Mouse (Mus musculus): ENCODE results near the gene Pate1.

DNA sequence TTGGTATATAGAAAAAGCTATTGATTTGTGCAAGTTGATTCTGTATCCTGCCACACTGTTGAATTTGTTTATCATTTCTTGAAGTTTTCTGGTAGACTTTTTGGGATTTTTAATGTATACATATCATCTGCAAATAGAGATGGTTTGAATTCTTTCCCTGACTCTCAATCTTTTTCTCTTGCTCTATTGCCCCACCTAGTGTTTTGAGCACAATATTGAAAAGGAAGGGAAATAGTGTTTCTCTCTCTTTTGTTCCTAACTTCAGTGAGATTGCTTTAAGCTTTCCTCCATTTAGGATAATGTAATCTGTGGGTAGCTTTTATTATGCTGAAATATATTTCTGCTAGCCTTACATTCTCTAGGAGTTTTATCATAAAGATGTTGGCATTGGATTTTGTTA lies 20.1 kb upstream of the Pate1 start:
- TF ChIP-seq POLR2A (IDR thresholded peaks at IDR 0.05; ENCODE audit: borderline replicate concordance, extremely low read depth, insufficient read depth, insufficient read length, poor library complexity, severe bottlenecking) (no peak), CTCF (IDR thresholded peaks at IDR 0.05; ENCODE audit: borderline replicate concordance, extremely low read depth, insufficient read depth, insufficient read length) (no peak)
